Mouse (Mus musculus) limb, embryonic 13.5 days (tissue): ENCODE data around the gene 1500011B03Rik. TPM values are rescaled to one million over a fixed set of nuclear protein-coding genes. Genes with fewer than 3 reads are reported as not detected.
A peak's percentile ranks its signal among the peaks of the same experiment; 100 is the strongest.

Experiments
- ATAC-seq: fragments of 200-750 bp; cut with Nextera tagmentation; 2 replicates; pipeline ENCODE4 v1.8.0; 2017; ENCODE audit warnings: low read depth, moderate number of reproducible peaks, moderate TSS enrichment; ENCODE audit not compliant: low FRiP score
- H3K27ac ChIP-seq: fragments of 300-500 bp; sonication (generic); 2 replicates; pipeline ENCODE4 v1.5.1; 2015; ENCODE audit warnings: inconsistent platforms, mild to moderate bottlenecking, moderate library complexity
- H3K27me3 ChIP-seq: fragments of 300-500 bp; sonication (generic); 2 replicates; pipeline ENCODE4 v1.6.1; 2015; ENCODE audit warnings: mild to moderate bottlenecking, inconsistent platforms
- H3K36me3 ChIP-seq: fragments of 300-500 bp; sonication (generic); 2 replicates; pipeline ENCODE4 v1.6.1; 2015; ENCODE audit warnings: inconsistent platforms, mild to moderate bottlenecking, moderate library complexity
- H3K4me1 ChIP-seq: fragments of 300-500 bp; sonication (generic); 2 replicates; pipeline ENCODE4 v1.6.1; 2015; ENCODE audit warnings: inconsistent platforms
- H3K4me2 ChIP-seq: fragments of 300-500 bp; sonication (generic); replicated peaks from 2 replicates; pipeline ENCODE4 v1.6.1; 2015; ENCODE audit warnings: inconsistent platforms, mild to moderate bottlenecking, moderate library complexity
- H3K4me3 ChIP-seq: fragments of 300-500 bp; sonication (generic); 2 replicates; pipeline ENCODE4 v1.5.1; 2015; ENCODE audit warnings: moderate library complexity, mild to moderate bottlenecking, inconsistent platforms
- H3K9ac ChIP-seq: fragments of 300-500 bp; sonication (generic); 2 replicates; pipeline ENCODE4 v1.6.1; 2015; ENCODE audit warnings: mild to moderate bottlenecking, inconsistent platforms
- H3K9me3 ChIP-seq: fragments of 300-500 bp; sonication (generic); 2 replicates; pipeline ENCODE4 v1.6.1; 2016; ENCODE audit warnings: inconsistent platforms
- WGBS: fragments of 180-500 bp; shearing (Covaris S2); methylation state at CpG from one replicate; pipeline ENCODE4 v1.1.7; 2015; 5-methylcytosine and 5-hydroxymethylcytosine counted together
- polyA plus RNA-seq: library from polyadenylated mRNA; unstranded; fragments of >200 nt; fragmentation: Nextera tagmentation; extraction: Ambion mirVana; gene quantifications from 2 replicates; pipeline ENCODE4 v1.2.1, GENCODE M21; 2015

The 1500011B03Rik gene
- polyA plus RNA-seq, 1 experiment from 2014 or later = 93.9 TPM

GRCm38 (mm10) chr5:114795653-114796052 is 27.6 kb downstream of the 1500011B03Rik start:
- Histone ChIP-seq H3K4me2 (no peak overlapping the region), H3K9ac (no peak overlapping the region), H3K9me3 (no peaks in the 10 kb centered on the region), H3K4me3 (no peak overlapping the region), H3K27ac (no peak overlapping the region), H3K4me1 (peaks cover 8% of the 10 kb centered on the region), H3K27me3 (peaks cover 10% of the 10 kb centered on the region), H3K36me3 (peaks cover 70% of the 10 kb centered on the region)
- ATAC-seq = no peak
- WGBS = 79% methylated on average over 9 of the region's 9 CpGs

- Histone ChIP-seq H3K9ac (no peak overlapping the region), H3K4me3 (no peak overlapping the region), H3K27ac (no peak overlapping the region), H3K4me2 (no peak overlapping the region), H3K9me3 (no peaks in the 10 kb centered on the region), H3K27me3 (peaks cover 10% of the 10 kb centered on the region), H3K36me3 (peaks cover 69% of the 10 kb centered on the region), H3K4me1 (peaks cover 8% of the 10 kb centered on the region)
- WGBS = 51% methylated on average over 9 of the region's 9 CpGs
- no peak for ATAC-seq
Observed at GRCm38 (mm10) chr5:114795231-114795630, 28.0 kb downstream of the 1500011B03Rik start.

GRCm38 (mm10) chr5:114794609-114795008 is 28.7 kb downstream of the 1500011B03Rik start:
- Histone ChIP-seq H3K4me1 (peaks cover 8% of the 10 kb centered on the region), H3K27me3 (peaks cover 10% of the 10 kb centered on the region), H3K9me3 (no peaks in the 10 kb centered on the region), H3K27ac (no peak overlapping the region), H3K9ac (no peak overlapping the region), H3K4me3 (no peak overlapping the region), H3K36me3 (peaks cover 65% of the 10 kb centered on the region), H3K4me2 (no peak overlapping the region)
- 81% methylated on average over 4 of the region's 4 CpGs for WGBS
- ATAC-seq = no peak

- Histone ChIP-seq H3K4me3 (no peak overlapping the region), H3K27ac (no peak overlapping the region), H3K9ac (no peak overlapping the region), H3K9me3 (no peaks in the 10 kb centered on the region), H3K4me2 (no peak overlapping the region), H3K4me1 (peaks cover 8% of the 10 kb centered on the region), H3K36me3 (peaks cover 62% of the 10 kb centered on the region), H3K27me3 (peaks cover 10% of the 10 kb centered on the region)
- no peak for ATAC-seq
- WGBS = 86% methylated on average over 7 of the region's 7 CpGs
Observed at GRCm38 (mm10) chr5:114793317-114793716, 30.0 kb downstream of the 1500011B03Rik start.

- Histone ChIP-seq H3K4me2 (no peak overlapping the region), H3K9ac (no peak overlapping the region), H3K4me1 (no peaks in the 10 kb centered on the region), H3K27me3 (no peaks in the 10 kb centered on the region), H3K27ac (no peak overlapping the region), H3K36me3 (peaks cover 36% of the 10 kb centered on the region), H3K9me3 (no peaks in the 10 kb centered on the region), H3K4me3 (no peak overlapping the region)
- WGBS = 75% methylated on average over 5 of the region's 5 CpGs
- ATAC-seq = no peak
Observed at GRCm38 (mm10) chr5:114785196-114785595, 38.1 kb downstream of the 1500011B03Rik start.

GRCm38 (mm10) chr5:114784622-114785165 is 38.6 kb downstream of the 1500011B03Rik start:
- Histone ChIP-seq H3K9ac (no peak overlapping the region), H3K9me3 (no peaks in the 10 kb centered on the region), H3K4me3 (no peak overlapping the region), H3K27ac (no peak overlapping the region), H3K36me3 (peaks cover 36% of the 10 kb centered on the region), H3K4me1 (no peaks in the 10 kb centered on the region), H3K27me3 (no peaks in the 10 kb centered on the region), H3K4me2 (no peak overlapping the region)
- no peak for ATAC-seq
- 78% methylated on average over 16 of the region's 16 CpGs for WGBS

- Histone ChIP-seq H3K4me3 (no peak overlapping the region), H3K36me3 (peaks cover 26% of the 10 kb centered on the region), H3K9me3 (no peaks in the 10 kb centered on the region), H3K27ac (no peak overlapping the region), H3K9ac (no peak overlapping the region; the same call in 1 of the 2 replicates), H3K4me2 (no peak overlapping the region), H3K4me1 (no peaks in the 10 kb centered on the region), H3K27me3 (no peaks in the 10 kb centered on the region)
- WGBS = 86% methylated on average over 12 of the region's 12 CpGs
- no peak for ATAC-seq
Observed at GRCm38 (mm10) chr5:114783405-114784163, 39.7 kb downstream of the 1500011B03Rik start.

GRCm38 (mm10) chr5:114782991-114783390 is 40.3 kb downstream of the 1500011B03Rik start:
- no peak for ATAC-seq
- Histone ChIP-seq H3K4me2 (no peak overlapping the region), H3K27ac (no peak overlapping the region), H3K9me3 (no peaks in the 10 kb centered on the region), H3K4me3 (no peak overlapping the region), H3K9ac (no peak overlapping the region), H3K4me1 (no peaks in the 10 kb centered on the region), H3K27me3 (no peaks in the 10 kb centered on the region), H3K36me3 (peaks cover 22% of the 10 kb centered on the region)
- 86% methylated on average over 9 of the region's 9 CpGs for WGBS

GRCm38 (mm10) chr5:114780912-114781311 is 42.4 kb downstream of the 1500011B03Rik start:
- H3K4me3 ChIP-seq = no peak overlapping the region
- no peak overlapping the region for H3K27ac ChIP-seq
- 87% methylated on average over 7 of the region's 7 CpGs for WGBS

GRCm38 (mm10) chr5:114779956-114780489 is 43.2 kb downstream of the 1500011B03Rik start:
- no peaks in the 10 kb centered on the region for H3K36me3 ChIP-seq
- no peak for ATAC-seq
- peaks cover 15% of the 10 kb centered on the region for H3K4me1 ChIP-seq
- 68% methylated on average over 7 of the region's 7 CpGs for WGBS
- H3K27me3 ChIP-seq = no peaks in the 10 kb centered on the region
- H3K9me3 ChIP-seq = no peaks in the 10 kb centered on the region
- no peak overlapping the region for H3K27ac ChIP-seq
- H3K9ac ChIP-seq = no peak overlapping the region
- H3K4me3 ChIP-seq = no peak overlapping the region
- H3K4me2 ChIP-seq = no peak overlapping the region

More at GRCm38 (mm10) chr5:114780912-114781311, 42.4 kb downstream of the 1500011B03Rik start:
- ATAC-seq = no peak
- Histone ChIP-seq H3K9me3 (no peaks in the 10 kb centered on the region), H3K4me1 (peaks cover 7% of the 10 kb centered on the region), H3K36me3 (peaks cover 3% of the 10 kb centered on the region; the same call in 1 of the 2 replicates), H3K9ac (no peak overlapping the region), H3K27me3 (no peaks in the 10 kb centered on the region), H3K4me2 (no peak overlapping the region)

- Histone ChIP-seq H3K4me3 (peak overlapping the region; percentile 100), H3K27ac (no peak overlapping the region), H3K4me1 (peaks cover 26% of the 10 kb centered on the region), H3K36me3 (no peaks in the 10 kb centered on the region), H3K9ac (peak overlapping the region; percentile 95), H3K27me3 (no peaks in the 10 kb centered on the region), H3K9me3 (no peaks in the 10 kb centered on the region), H3K4me2 (peak overlapping the region; percentile 93)
- 74% methylated on average over 7 of the region's 7 CpGs for WGBS
- no peak for ATAC-seq
Observed at GRCm38 (mm10) chr5:114776174-114776573, 47.1 kb downstream of the 1500011B03Rik start.
